Comparison of ENCODE assay signal across 23 mouse cellular contexts in the genomic region with DNA sequence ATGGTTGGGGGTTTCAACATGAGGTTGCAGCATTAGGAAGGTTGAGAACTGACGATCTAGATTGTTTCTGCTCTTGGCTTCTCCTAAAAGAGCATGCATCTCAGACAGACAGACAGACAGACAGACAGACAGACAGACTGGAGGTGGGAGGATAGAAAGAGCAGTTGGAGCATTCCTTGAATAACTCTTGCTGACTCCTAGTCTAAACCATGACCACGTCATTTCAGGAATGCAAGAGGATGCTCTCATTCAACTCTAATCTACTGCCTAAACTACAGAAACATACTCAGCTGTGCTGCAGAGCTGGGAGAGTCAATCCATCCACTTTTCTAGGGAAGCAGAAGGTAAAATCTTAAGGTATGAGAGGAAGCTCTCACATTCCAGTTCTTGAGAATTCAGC.
"Had no signal": no experiment of that assay in that cellular context is flagged by ENCODE, and none has a peak within 500 bp of the region (broad histone marks: within the 10 kb centered on the region; RNA-seq: fewer than 3 reads in every experiment).

No protein-coding gene starts in this region.

- DNase-seq: kidney, adult 8-10 months; kidney, postnatal 10 days; kidney, postnatal 36 days; left cerebral cortex, postnatal 4 days; liver, postnatal 0 days; lung, postnatal 10 days; lung, postnatal 36 days; retina, postnatal 1 day; right cerebral cortex, postnatal 25 days; spleen, adult 18-20 months; thymus, postnatal 36 days had no signal

- H3K9me3 ChIP-seq: kidney, embryonic 15.5 days; limb, embryonic 12.5 days; limb, embryonic 15.5 days; lung, embryonic 15.5 days; midbrain, embryonic 13.5 days; neural tube, embryonic 13.5 days; stomach, embryonic 15.5 days had no signal

- H3K27ac ChIP-seq: kidney, embryonic 15.5 days; limb, embryonic 12.5 days; limb, embryonic 15.5 days; liver, embryonic 14.5 days; lung, embryonic 15.5 days; midbrain, embryonic 13.5 days; neural tube, embryonic 13.5 days; stomach, embryonic 15.5 days had no signal

- ATAC-seq: liver, postnatal 0 days; midbrain, embryonic 13.5 days; midbrain, embryonic 16.5 days had no signal

- H3K4me2 ChIP-seq: kidney, embryonic 15.5 days; limb, embryonic 12.5 days; limb, embryonic 15.5 days; liver, embryonic 11.5 days; lung, embryonic 15.5 days; midbrain, embryonic 13.5 days; neural tube, embryonic 13.5 days; stomach, embryonic 15.5 days had no signal

- H3K4me1 ChIP-seq: kidney, embryonic 15.5 days; limb, embryonic 12.5 days; limb, embryonic 15.5 days; megakaryocyte, embryonic 14.5 days; midbrain, embryonic 13.5 days; stomach, embryonic 15.5 days had no signal

- H3K27me3 ChIP-seq: kidney, embryonic 15.5 days; limb, embryonic 12.5 days; limb, embryonic 15.5 days; lung, embryonic 15.5 days; megakaryocyte, embryonic 14.5 days; midbrain, embryonic 13.5 days; neural tube, embryonic 13.5 days; stomach, embryonic 15.5 days had no signal

- H3K4me3 ChIP-seq: kidney, embryonic 15.5 days; limb, embryonic 12.5 days; limb, embryonic 15.5 days; lung, embryonic 15.5 days; megakaryocyte, embryonic 14.5 days; midbrain, embryonic 13.5 days; myocyte; neural tube, embryonic 13.5 days; stomach, embryonic 15.5 days had no signal

- H3K36me3 ChIP-seq: kidney, embryonic 15.5 days; limb, embryonic 12.5 days; limb, embryonic 15.5 days; lung, embryonic 15.5 days; midbrain, embryonic 13.5 days; neural tube, embryonic 13.5 days; stomach, embryonic 15.5 days had no signal

- H3K9ac ChIP-seq: kidney, embryonic 15.5 days; limb, embryonic 12.5 days; limb, embryonic 15.5 days; liver, embryonic 14.5 days; liver, postnatal 0 days; lung, embryonic 15.5 days; midbrain, embryonic 13.5 days; neural tube, embryonic 13.5 days; stomach, embryonic 15.5 days had no signal
